Mouse (Mus musculus): Measurements from ENCODE around the gene Cftr.

Gene Cftr

GRCm38 (mm10) chr6:18322950-18323349 lies 152.5 kb downstream of the Cftr start:
- CTCF ChIA-PET = no interaction called here

DNA sequence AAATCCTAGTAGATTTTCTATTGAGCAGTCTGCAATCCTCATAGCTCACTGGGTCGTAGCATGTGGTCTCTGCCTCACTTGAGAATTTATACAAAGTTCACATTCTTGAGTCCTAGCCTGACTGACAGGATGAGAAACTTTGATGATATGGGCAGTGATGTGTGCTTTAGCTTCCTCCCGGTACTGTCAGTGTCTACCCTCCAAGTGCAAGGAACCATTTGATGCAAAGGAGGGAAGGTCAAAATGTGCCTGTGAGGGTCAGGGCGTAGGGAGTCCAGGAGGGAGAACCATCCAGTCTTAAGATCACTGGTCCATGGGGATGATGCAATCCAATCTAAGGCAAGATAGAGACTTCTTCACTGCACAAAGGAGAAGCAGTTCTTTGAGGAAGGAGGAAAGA lies 164.9 kb downstream of the Cftr start:
- CTCF ChIA-PET = no interaction called here

DNA sequence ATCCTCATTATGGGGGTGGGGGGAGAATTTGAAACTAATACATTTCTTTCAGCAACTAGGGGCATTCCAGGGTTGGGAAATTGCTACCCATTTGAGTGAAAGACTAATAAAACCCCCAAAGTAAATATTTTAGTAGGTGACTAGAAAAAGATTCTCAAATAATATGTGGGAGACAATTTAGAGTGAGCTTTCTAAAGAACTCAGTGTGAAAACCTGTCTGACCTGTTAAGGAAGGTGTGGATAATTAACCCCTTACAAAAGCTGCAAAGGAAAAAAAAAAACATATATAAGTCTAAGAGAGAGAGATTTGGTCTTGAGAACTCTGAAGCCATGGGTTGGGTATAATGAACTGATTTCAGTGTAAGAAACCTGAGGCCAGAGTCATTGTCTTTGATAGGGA lies 167.8 kb downstream of the Cftr start:
- CTCF ChIA-PET = no interaction called here

DNA sequence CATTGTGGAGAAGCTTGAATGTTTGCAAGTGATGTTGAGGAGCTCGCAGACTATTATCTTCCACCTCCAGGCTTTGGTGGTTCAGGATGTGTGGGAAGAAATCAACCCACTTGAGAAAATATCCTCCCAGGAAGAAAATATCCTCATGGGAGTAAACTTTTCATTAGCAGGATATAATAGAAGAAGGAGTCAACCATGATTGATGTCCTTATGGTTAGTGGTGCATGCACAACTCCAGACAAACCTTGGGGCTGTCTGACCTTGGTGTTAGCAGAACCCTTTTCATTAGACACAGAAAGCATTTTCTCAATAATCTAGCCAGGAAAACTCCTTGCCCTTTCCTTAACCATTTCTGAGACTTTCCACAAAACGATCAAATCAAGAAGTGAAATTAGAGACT lies 173.8 kb downstream of the Cftr start:
- CTCF ChIA-PET = no interaction called here

DNA sequence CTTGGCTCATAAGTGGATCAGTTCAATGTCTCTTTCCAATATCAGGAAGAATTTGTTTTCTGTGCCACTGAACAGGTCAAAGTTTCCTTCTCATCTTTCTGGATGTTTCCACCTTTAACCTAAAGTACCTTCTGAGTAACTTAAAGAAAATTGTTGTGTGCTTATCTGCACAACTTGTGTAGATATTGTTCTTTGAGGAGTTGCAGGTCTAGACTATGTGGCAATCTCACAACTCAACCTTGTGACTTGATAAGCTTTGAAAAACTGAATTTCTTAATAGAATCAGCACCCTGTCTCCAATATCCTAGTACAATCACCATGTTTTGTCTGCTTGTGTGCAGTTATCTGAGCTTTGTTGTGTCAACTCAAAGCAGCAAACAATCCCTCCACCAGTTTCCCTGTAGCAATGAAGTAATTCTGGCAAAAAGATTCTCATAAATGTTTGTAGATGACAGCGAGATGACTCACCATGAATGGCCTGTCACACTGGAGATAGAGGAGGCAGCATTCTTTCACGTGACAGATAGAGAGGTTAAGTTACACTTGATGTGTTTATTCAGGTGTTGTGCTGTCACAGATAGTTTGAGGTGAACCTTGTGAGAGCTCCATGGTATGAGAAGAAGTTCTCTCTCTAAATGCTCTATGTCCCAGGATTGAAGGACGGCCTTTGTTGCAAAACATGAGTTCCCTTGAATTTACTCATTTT lies 178.8 kb downstream of the Cftr start:
- CTCF ChIA-PET = no interaction called here

GRCm38 (mm10) chr6:18360154-18360553 lies 189.7 kb downstream of the Cftr start:
- CTCF ChIA-PET = no interaction called here

GRCm38 (mm10) chr6:18360955-18361354 lies 190.5 kb downstream of the Cftr start:
- CTCF ChIA-PET = no interaction called here

- CTCF ChIA-PET = no interaction called here
Measured at GRCm38 (mm10) chr6:18362232-18362631, 191.7 kb downstream of the Cftr start.

GRCm38 (mm10) chr6:18369054-18369453 lies 198.6 kb downstream of the Cftr start:
- CTCF ChIA-PET = no interaction called here

DNA sequence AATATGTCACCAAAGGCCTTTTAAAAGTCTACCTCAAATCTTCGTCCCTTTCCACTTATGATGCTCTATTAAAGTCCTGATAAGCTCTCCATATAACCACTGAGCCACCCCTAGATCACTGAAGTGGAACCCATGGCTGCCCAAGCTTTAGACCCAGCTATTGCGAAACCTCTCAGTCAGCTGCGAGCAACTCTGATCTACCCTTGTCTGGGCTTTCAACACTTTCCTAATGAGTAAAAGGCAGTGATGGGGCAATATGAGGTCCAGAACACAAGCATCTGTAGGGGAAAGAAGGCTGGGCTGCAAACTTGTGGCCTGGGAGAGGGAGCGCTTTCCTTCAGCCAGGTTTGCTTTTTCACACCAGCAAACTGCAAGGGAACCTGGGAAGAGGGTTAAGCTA lies 199.2 kb downstream of the Cftr start:
- CTCF ChIA-PET = no interaction called here

Data from spleen, embryonic (tissue).